Mouse (Mus musculus): ENCODE results near the gene Fbxw16.
"Not testable (repeated sequence)": the region's sequence is repeated elsewhere in the genome, so short reads cannot be mapped to it uniquely, and the experiment has no call there.

Fbxw16 gene

GRCm38 (mm10) chr9:109449040-109449439, at the start of gene Fbxw16:
Gene Fbxw16, minus strand, starts transcription at chr9:109449140.
- DNase-seq (ENCODE audit: low spot score), result no peak

- not testable (repeated sequence) for DNase-seq (ENCODE audit: low spot score)
Observed at GRCm38 (mm10) chr9:109495775-109496174, 46.8 kb upstream of the Fbxw16 start, which contains the start of gene Fbxw19. Gene Fbxw19, minus strand, starts transcription at chr9:109495875.

DNA sequence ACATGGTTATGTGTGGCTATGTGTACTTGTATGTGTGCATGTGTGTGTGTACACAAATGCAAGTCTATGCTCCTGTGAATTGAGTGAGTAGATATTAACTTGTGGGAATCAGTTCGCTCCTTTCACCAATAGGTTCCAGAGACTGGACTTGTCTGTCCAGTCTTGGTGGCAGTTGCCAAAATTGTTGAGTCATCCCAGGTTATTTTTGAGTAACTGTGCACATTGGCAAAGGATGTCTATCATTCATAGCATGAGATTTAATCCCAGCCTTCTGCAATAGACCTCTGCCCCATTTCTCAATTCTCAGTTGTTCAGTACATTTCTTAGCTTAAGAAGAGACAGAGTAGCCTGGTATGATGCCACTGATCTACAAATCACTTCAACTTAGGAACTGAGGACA, 16.0 kb downstream of the Fbxw16 start:
- DNase-seq (ENCODE audit: low spot score), result no peak

GRCm38 (mm10) chr9:109404196-109404595, 44.7 kb downstream of the Fbxw16 start, which contains the start of gene Fbxw22:
Gene Fbxw22, minus strand, starts transcription at chr9:109404296.
- DNase-seq (ENCODE audit: low spot score), result not testable (repeated sequence)

Measured in yolk sac, embryonic 10.5 days (tissue).